Mouse (Mus musculus): ENCODE measurements around the gene Kif26b.

DNA sequence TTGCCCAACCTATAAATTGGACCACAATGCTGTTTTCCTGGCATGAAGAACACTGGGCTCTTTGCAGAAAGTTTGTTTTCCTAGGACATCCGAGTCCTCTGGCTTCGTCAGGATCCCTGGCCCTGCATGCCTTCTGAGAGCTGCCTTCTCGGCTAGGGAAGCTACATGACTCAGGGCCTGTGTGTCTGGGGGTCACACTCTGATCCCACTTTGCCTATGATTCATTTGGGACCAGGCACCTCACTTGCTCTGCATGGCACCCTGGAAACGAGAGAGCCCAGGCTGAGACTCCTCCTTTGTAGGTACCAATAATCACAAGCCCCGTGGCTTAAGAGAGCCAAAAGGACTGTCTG, 43.1 kb upstream of the Kif26b start:
- no peak for TF ChIP-seq CTCF (IDR thresholded peaks at IDR 0.05)
- no peak for TF ChIP-seq EP300 (IDR thresholded peaks at IDR 0.05)
